Mouse (Mus musculus) stomach, postnatal 0 days (tissue): ENCODE data around the gene Sart1.

ENCODE experiments used
- CTCF ChIP-seq: IDR thresholded peaks from 2 replicates; pipeline ENCODE4 v1.5.1; 2016; ENCODE audit warnings: antibody characterized with exemption, low read depth, mild to moderate bottlenecking, moderate library complexity
- EP300 ChIP-seq: optimal IDR thresholded peaks from 2 replicates; pipeline ENCODE3; 2016; ENCODE audit warnings: antibody characterized with exemption

GRCm38 (mm10) chr19:5394168-5394567 lies 5.7 kb upstream of the Sart1 start:
- TF ChIP-seq EP300 (no peak), CTCF (no peak)
